Comparison of ENCODE assay signal across 33 mouse cellular contexts in the genomic region with DNA sequence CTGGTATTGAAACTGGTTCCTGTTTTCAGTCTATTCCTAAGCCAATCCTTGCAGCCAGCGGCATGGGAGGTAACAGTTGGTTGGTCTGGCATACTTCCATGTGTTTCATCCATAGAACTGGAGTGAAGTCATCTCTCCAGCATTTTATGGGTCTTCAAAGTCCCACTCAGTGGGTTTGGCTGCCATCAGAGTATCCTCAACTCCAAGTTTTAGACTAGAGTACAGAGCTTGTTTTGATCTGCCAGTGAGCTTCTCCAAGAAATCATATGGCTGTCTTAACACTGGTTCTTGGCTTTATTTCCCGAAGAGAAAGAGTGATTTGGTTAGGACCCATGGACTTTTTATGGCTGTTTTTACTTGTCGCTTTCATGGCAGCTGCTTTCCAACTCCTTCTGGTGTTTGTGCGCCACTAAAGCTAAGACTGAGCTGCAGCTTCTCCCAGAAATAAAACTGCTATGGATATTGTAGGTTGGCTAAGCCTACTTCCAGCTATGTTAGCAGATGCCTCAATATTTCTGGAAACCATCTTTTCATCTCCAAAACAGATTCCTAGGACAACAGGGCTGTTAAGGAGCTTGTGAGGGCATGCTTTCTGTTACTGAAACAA. TPM values are rescaled to one million over a fixed set of nuclear protein-coding genes. Genes with fewer than 3 reads are reported as not detected.
DNase-seq lines count a peak whose midpoint lies in the region; ATAC-seq and TF ChIP-seq lines count a peak whose summit lies in the region.
"Had no signal": no experiment of that assay in that cellular context is flagged by ENCODE, and none has a peak within 500 bp of the region (broad histone marks: within the 10 kb centered on the region; RNA-seq: fewer than 3 reads in every experiment).

No protein-coding gene starts in this region.

- no peaks in the 10 kb centered on the region for H3K4me1 ChIP-seq in limb, embryonic 14.5 days (ENCODE audit: control insufficient read depth, insufficient read depth, low read length)
- no peaks in the 10 kb centered on the region for H3K4me1 ChIP-seq in limb, embryonic 10.5 days
- no peaks in the 10 kb centered on the region for H3K4me1 ChIP-seq in heart, adult 2 months (ENCODE audit: control insufficient read depth, insufficient read depth, low read length)
- H3K4me1 ChIP-seq: embryonic facial prominence, embryonic 15.5 days; heart, embryonic 12.5 days; kidney, embryonic 15.5 days had no signal

- no peak for TF ChIP-seq POLR2A in limb, embryonic 14.5 days (IDR thresholded peaks at IDR 0.05; ENCODE audit: borderline replicate concordance, extremely low read depth, insufficient read depth, insufficient read length)
- TF ChIP-seq POLR2A in heart, adult 2 months (IDR thresholded peaks at IDR 0.05; ENCODE audit: insufficient read depth, low read depth, low read length), result no peak

- no peak for TF ChIP-seq CTCF in heart, adult 2 months (IDR thresholded peaks at IDR 0.05)

- H3K9ac ChIP-seq in limb, embryonic 14.5 days (ENCODE audit: low read depth, low read length, severe bottlenecking), result no peak overlapping the region
- H3K9ac ChIP-seq in heart, adult 2 months (ENCODE audit: low read depth, low read length), result no peak overlapping the region
- H3K9ac ChIP-seq: embryonic facial prominence, embryonic 15.5 days; heart, embryonic 12.5 days; kidney, embryonic 15.5 days; liver, postnatal 0 days had no signal

- no peak overlapping the region for H3K27ac ChIP-seq in limb, embryonic 14.5 days (replicated peaks; ENCODE audit: low read depth, low read length)
- H3K27ac ChIP-seq in limb, embryonic 10.5 days, result no peak overlapping the region
- H3K27ac ChIP-seq in heart, adult 2 months, result no peak overlapping the region
- H3K27ac ChIP-seq: embryonic facial prominence, embryonic 15.5 days; kidney, embryonic 15.5 days had no signal

- intact Hi-C loops in left cerebral cortex, postnatal 36 days (cut with DNase I), result no loop called here
- intact Hi-C loops in heart, adult 2 months (cut with DNase I), result no loop called here

- ATAC-seq in limb, embryonic 14.5 days (ENCODE audit: low FRiP score, low read depth), result no peak
- ATAC-seq: intestine, postnatal 0 days; liver, postnatal 0 days had no signal

- WGBS in limb, embryonic 14.5 days, result 84% methylated on average over 4 of the region's 4 CpGs
- WGBS in limb, embryonic 10.5 days, result 87% methylated on average over 4 of the region's 4 CpGs
- 77% methylated on average over 4 of the region's 4 CpGs for WGBS in heart, adult 2 months

- DNase-seq in frontal cortex, adult 2 months (ENCODE audit: extremely low spot score in 1 of 2, low spot score in 1 of 2), result peak; percentile 31 to 50
- DNase-seq in frontal cortex, postnatal 14 days (ENCODE audit: low spot score in 2 of 2), result no peak
- peak; percentile 20 for DNase-seq in limb, embryonic 14.5 days (ENCODE audit: low spot score)
- DNase-seq in limb, embryonic 10.5 days (ENCODE audit: low spot score), result no peak
- peak; percentile 39 for DNase-seq in brain, embryonic 18.5 days (ENCODE audit: low read depth, low spot score)
- DNase-seq in left cerebral cortex, postnatal 36 days (ENCODE audit: low spot score in 2 of 2), result peak; percentile 11 to 23
- no peak for DNase-seq in heart, adult 2 months
- no peak for DNase-seq in adrenal gland, adult 18-20 months (ENCODE audit: low spot score in 2 of 2)
- DNase-seq: adrenal gland, adult 8-10 months; cerebellum, adult 9-11 months; gastrocnemius, postnatal 14 days; heart, adult 11 months; heart, postnatal 10 days; kidney, postnatal 36 days; liver, postnatal 0 days; lung, postnatal 14 days; thymus, postnatal 25 days had no signal

- no peak overlapping the region for H3K4me3 ChIP-seq in limb, embryonic 14.5 days (replicated peaks; ENCODE audit: low read length)
- H3K4me3 ChIP-seq in limb, embryonic 10.5 days, result no peak overlapping the region
- H3K4me3 ChIP-seq in heart, adult 2 months, result no peak overlapping the region
- H3K4me3 ChIP-seq: embryonic facial prominence, embryonic 15.5 days; heart, embryonic 12.5 days; kidney, embryonic 15.5 days had no signal

- H3K9me3 ChIP-seq in limb, embryonic 14.5 days (ENCODE audit: control insufficient read depth, low read length), result no peaks in the 10 kb centered on the region
- no peaks in the 10 kb centered on the region for H3K9me3 ChIP-seq in limb, embryonic 10.5 days (replicated peaks)
- H3K9me3 ChIP-seq: embryonic facial prominence, embryonic 15.5 days; heart, embryonic 12.5 days; kidney, embryonic 15.5 days had no signal

- no peaks in the 10 kb centered on the region for H3K27me3 ChIP-seq in limb, embryonic 14.5 days (ENCODE audit: control insufficient read depth, insufficient read depth, low read length)
- H3K27me3 ChIP-seq in limb, embryonic 10.5 days (ENCODE audit: low read depth, poor library complexity, severe bottlenecking), result no peaks in the 10 kb centered on the region
- no peaks in the 10 kb centered on the region for H3K27me3 ChIP-seq in heart, adult 2 months (ENCODE audit: control insufficient read depth, insufficient read depth, low read length)
- H3K27me3 ChIP-seq: embryonic facial prominence, embryonic 15.5 days; kidney, embryonic 15.5 days had no signal

- H3K36me3 ChIP-seq in limb, embryonic 14.5 days (ENCODE audit: control insufficient read depth, insufficient read depth, low read length), result no peaks in the 10 kb centered on the region
- H3K36me3 ChIP-seq in limb, embryonic 10.5 days, result no peaks in the 10 kb centered on the region
- H3K36me3 ChIP-seq in heart, adult 2 months (ENCODE audit: control insufficient read depth, insufficient read depth, low read length), result no peaks in the 10 kb centered on the region
- H3K36me3 ChIP-seq: embryonic facial prominence, embryonic 15.5 days; heart, embryonic 12.5 days; kidney, embryonic 15.5 days had no signal

- no peak for TF ChIP-seq EP300 in heart, adult 2 months (IDR thresholded peaks at IDR 0.05; ENCODE audit: insufficient read depth, low read depth, low read length)

- H3K79me2 ChIP-seq in heart, adult 2 months (replicated peaks; ENCODE audit: control insufficient read depth, insufficient read depth, low read length), result no peaks in the 10 kb centered on the region

- no peak overlapping the region for H3K4me2 ChIP-seq in limb, embryonic 14.5 days (replicated peaks; ENCODE audit: low read depth, low read length, severe bottlenecking)
- H3K4me2 ChIP-seq: embryonic facial prominence, embryonic 15.5 days; heart, embryonic 12.5 days; kidney, embryonic 15.5 days; liver, embryonic 11.5 days; midbrain, embryonic 11.5 days had no signal

RNA-seq across cellular contexts. Expression of a gene that starts 28.1 kb away (rescaled TPM):
- not detected in 2 replicates for polyA plus RNA-seq in frontal cortex, adult 2 months (2012; rRNA removed)
- 0.06 and 0.14 TPM in 2 replicates for polyA plus RNA-seq in limb, embryonic 14.5 days (2012; rRNA removed)
- polyA plus RNA-seq in limb, embryonic 14.5 days (2014; fragmentation: Nextera tagmentation; extraction: Ambion mirVana), result 0.08 TPM in 2 replicates
- not detected in 2 replicates for polyA plus RNA-seq in limb, embryonic 10.5 days (2016; fragmentation: Nextera tagmentation; extraction: Ambion mirVana)
- not detected for total RNA-seq in left cerebral cortex, postnatal 36 days (2021)
- not detected for total RNA-seq in heart, adult 2 months (2021)
- polyA plus RNA-seq in heart, adult 2 months (2012; rRNA removed), result not detected in 2 replicates
- total RNA-seq in adrenal gland, adult 18-20 months (2021), result not detected
- total RNA-seq: adrenal gland, adult 8-10 months; common myeloid progenitor, adult 5-6 weeks; gastrocnemius, postnatal 14 days; heart, postnatal 10 days; layer of hippocampus, postnatal 10 days; megakaryocyte progenitor cell, adult 5-6 weeks; MEL; midbrain, postnatal 0 days had no signal
- polyA plus RNA-seq: C2C12; embryonic facial prominence, embryonic 15.5 days; heart, embryonic 12.5 days; hindbrain, embryonic 11.5 days; intestine, postnatal 0 days; kidney, embryonic 15.5 days; liver, embryonic 11.5 days; liver, postnatal 0 days; midbrain, embryonic 11.5 days; midbrain, postnatal 0 days; neural tube, embryonic 14.5 days; spleen, adult 2 months; stomach, embryonic 14.5 days had no signal

RNA-seq across cellular contexts. Expression of a gene that starts 48.5 kb away (rescaled TPM):
- 0.08 TPM in 1 of 2 replicates, not detected in the other for polyA plus RNA-seq in frontal cortex, adult 2 months (2012; rRNA removed)
- polyA plus RNA-seq in limb, embryonic 14.5 days (2012; rRNA removed), result 11.5 and 17.0 TPM in 2 replicates
- 9.2 and 13.6 TPM in 2 replicates for polyA plus RNA-seq in limb, embryonic 14.5 days (2014; fragmentation: Nextera tagmentation; extraction: Ambion mirVana)
- 0.54 and 3.0 TPM in 2 replicates for polyA plus RNA-seq in limb, embryonic 10.5 days (2016; fragmentation: Nextera tagmentation; extraction: Ambion mirVana)
- not detected for total RNA-seq in left cerebral cortex, postnatal 36 days (2021)
- total RNA-seq in heart, adult 2 months (2021), result not detected
- polyA plus RNA-seq in heart, adult 2 months (2012; rRNA removed), result 0.06 and 2.6 TPM in 2 replicates
- total RNA-seq in adrenal gland, adult 18-20 months (2021), result not detected
- total RNA-seq: adrenal gland, adult 8-10 months; common myeloid progenitor, adult 5-6 weeks; gastrocnemius, postnatal 14 days; heart, postnatal 10 days; layer of hippocampus, postnatal 10 days; megakaryocyte progenitor cell, adult 5-6 weeks; MEL had no signal
- polyA plus RNA-seq: C2C12; intestine, postnatal 0 days; midbrain, postnatal 0 days; neural tube, embryonic 14.5 days; spleen, adult 2 months; stomach, embryonic 14.5 days had no signal

Comparison
In these comparisons a context has a peak if more than half of its experiments do, and no peak if none do; other contexts are left out.
1. DNase-seq: peak in frontal cortex, adult 2 months (2 of 2), limb, embryonic 14.5 days (single experiment), brain, embryonic 18.5 days (single experiment) and left cerebral cortex, postnatal 36 days (2 of 2); none in frontal cortex, postnatal 14 days (0 of 2), limb, embryonic 10.5 days (single experiment), heart, adult 2 months (0 of 2) and adrenal gland, adult 18-20 months (0 of 2).